1 mouse cellular context compared by ENCODE assay signal in the genomic region with DNA sequence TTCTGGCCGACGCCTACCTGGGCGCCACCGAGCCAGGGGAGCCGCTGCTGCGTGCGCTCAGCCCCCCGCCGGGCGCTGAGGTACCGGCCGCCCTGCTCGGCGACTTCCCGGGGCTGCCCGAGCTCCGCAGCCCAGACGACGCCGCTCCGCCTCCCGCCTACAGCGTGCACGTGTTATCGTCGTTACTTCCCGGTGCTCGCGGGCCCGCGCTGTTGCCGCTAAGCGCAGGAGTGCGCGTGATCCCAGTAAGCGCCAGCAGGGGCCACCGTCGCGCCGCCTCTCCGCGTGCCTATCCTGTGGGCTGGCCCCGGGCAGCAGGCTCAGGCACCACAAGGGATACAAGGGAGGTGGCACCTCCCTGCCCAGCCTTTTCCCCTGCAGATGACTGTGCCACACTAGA.
A peak's percentile ranks its signal among the peaks of the same experiment; 100 is the strongest.
TF ChIP-seq lines count a peak whose summit lies in the region.

No protein-coding gene starts in this region.

TF ChIP-seq in MEL, 35 proteins besides CTCF, POLR2A, EP300 and RAD21 (continued from another document):
- TF ChIP-seq JUND (IDR thresholded peaks at IDR 0.05; ENCODE audit: low read depth, low read length): no peak
- TF ChIP-seq ELF1 (IDR thresholded peaks at IDR 0.05; ENCODE audit: low read depth, low read length): peak; percentile 52; the same call in 1 of the 2 replicates
